In genomic region chr1:91463336-91463995, GRCm38 (mm10) we compare ENCODE assay signal across 17 mouse cellular contexts. TPM values are rescaled to one million over a fixed set of nuclear protein-coding genes. Genes with fewer than 3 reads are reported as not detected.
DNase-seq lines count a peak whose midpoint lies in the region; ATAC-seq and TF ChIP-seq lines count a peak whose summit lies in the region.
"Had no signal": no experiment of that assay in that cellular context is flagged by ENCODE, and none has a peak within 500 bp of the region (broad histone marks: within the 10 kb centered on the region; RNA-seq: fewer than 3 reads in every experiment).

No protein-coding gene starts in this region.

- WGBS in liver, postnatal 0 days (ENCODE audit: insufficient replicate concordance), result 77% methylated on average over 13 of the region's 13 CpGs
- 84% methylated on average over 13 of the region's 13 CpGs for WGBS in liver, embryonic 11.5 days
- WGBS in intestine, postnatal 0 days, result 51% methylated on average over 13 of the region's 13 CpGs
- 94% methylated on average over 13 of the region's 13 CpGs for WGBS in hindbrain, embryonic 13.5 days

- H3K9me3 ChIP-seq in liver, postnatal 0 days (ENCODE audit: low read length), result no peaks in the 10 kb centered on the region
- H3K9me3 ChIP-seq in liver, embryonic 11.5 days (ENCODE audit: control insufficient read depth, low read length), result no peaks in the 10 kb centered on the region
- no peaks in the 10 kb centered on the region for H3K9me3 ChIP-seq in intestine, postnatal 0 days (ENCODE audit: control insufficient read depth)
- no peaks in the 10 kb centered on the region for H3K9me3 ChIP-seq in hindbrain, embryonic 13.5 days
- H3K9me3 ChIP-seq: embryonic facial prominence, embryonic 10.5 days; forebrain, embryonic 15.5 days; heart, embryonic 10.5 days; limb, embryonic 10.5 days; liver, embryonic 12.5 days; midbrain, embryonic 12.5 days had no signal

- no peaks in the 10 kb centered on the region for H3K36me3 ChIP-seq in liver, postnatal 0 days (replicated peaks; ENCODE audit: insufficient read depth, low read length)
- no peaks in the 10 kb centered on the region for H3K36me3 ChIP-seq in liver, embryonic 11.5 days (ENCODE audit: control insufficient read depth, insufficient read depth, low read length)
- no peaks in the 10 kb centered on the region for H3K36me3 ChIP-seq in intestine, postnatal 0 days (ENCODE audit: control insufficient read depth, insufficient read depth)
- no peaks in the 10 kb centered on the region for H3K36me3 ChIP-seq in hindbrain, embryonic 13.5 days
- H3K36me3 ChIP-seq: embryonic facial prominence, embryonic 10.5 days; forebrain, embryonic 15.5 days; heart, embryonic 10.5 days; limb, embryonic 10.5 days; liver, embryonic 12.5 days; midbrain, embryonic 12.5 days had no signal

- peak; percentile 77 for DNase-seq in kidney, adult 11 months
- DNase-seq in kidney, postnatal 14 days, result no peak
- DNase-seq in liver, postnatal 0 days, result no peak
- no peak for DNase-seq in liver, embryonic 11.5 days (ENCODE audit: low spot score)
- no peak for DNase-seq in spleen, postnatal 10 days (ENCODE audit: low spot score in 2 of 2)
- DNase-seq: cerebellum, adult 11-12 months; cerebellum, postnatal 10 days; lung, adult 2 months had no signal

- TF ChIP-seq EP300 in liver, postnatal 0 days (IDR thresholded peaks at IDR 0.05; ENCODE audit: low read depth), result no peak

- no peak overlapping the region for H3K4me3 ChIP-seq in liver, postnatal 0 days (ENCODE audit: low read depth, low read length)
- no peak overlapping the region for H3K4me3 ChIP-seq in liver, embryonic 11.5 days (ENCODE audit: low read depth, low read length)
- H3K4me3 ChIP-seq in intestine, postnatal 0 days (ENCODE audit: low read depth, low read length), result no peak overlapping the region
- no peak overlapping the region for H3K4me3 ChIP-seq in hindbrain, embryonic 13.5 days
- H3K4me3 ChIP-seq: embryonic facial prominence, embryonic 10.5 days; forebrain, embryonic 15.5 days; heart, embryonic 10.5 days; limb, embryonic 10.5 days; liver, embryonic 12.5 days; midbrain, embryonic 12.5 days had no signal

- no peak overlapping the region for H3K9ac ChIP-seq in liver, postnatal 0 days (replicated peaks)
- H3K9ac ChIP-seq in liver, embryonic 11.5 days (ENCODE audit: low read depth, low read length), result no peak overlapping the region
- H3K9ac ChIP-seq in intestine, postnatal 0 days (ENCODE audit: low read depth, low read length), result no peak overlapping the region
- no peak overlapping the region for H3K9ac ChIP-seq in hindbrain, embryonic 13.5 days
- H3K9ac ChIP-seq: forebrain, embryonic 15.5 days; liver, embryonic 12.5 days; midbrain, embryonic 12.5 days had no signal

- peaks cover 18% of the 10 kb centered on the region for H3K4me1 ChIP-seq in liver, postnatal 0 days (ENCODE audit: insufficient read depth)
- peaks cover 24% of the 10 kb centered on the region for H3K4me1 ChIP-seq in liver, embryonic 11.5 days (replicated peaks; ENCODE audit: control insufficient read depth, insufficient read depth, low read length)
- H3K4me1 ChIP-seq in intestine, postnatal 0 days (replicated peaks; ENCODE audit: control insufficient read depth, insufficient read depth, low read length), result peaks cover 15% of the 10 kb centered on the region
- H3K4me1 ChIP-seq in hindbrain, embryonic 13.5 days (replicated peaks), result peaks cover 14% of the 10 kb centered on the region

- TF ChIP-seq CTCF in liver, postnatal 0 days (IDR thresholded peaks at IDR 0.05; ENCODE audit: low read depth), result no peak
- no peak for TF ChIP-seq CTCF in intestine, postnatal 0 days (IDR thresholded peaks at IDR 0.05; ENCODE audit: low read depth)

- H3K27me3 ChIP-seq in liver, postnatal 0 days (ENCODE audit: insufficient read depth, low read length), result no peaks in the 10 kb centered on the region
- no peaks in the 10 kb centered on the region for H3K27me3 ChIP-seq in liver, embryonic 11.5 days (replicated peaks; ENCODE audit: control insufficient read depth, insufficient read depth, low read length)
- H3K27me3 ChIP-seq in intestine, postnatal 0 days (replicated peaks; ENCODE audit: control insufficient read depth, insufficient read depth, low read length), result no peaks in the 10 kb centered on the region
- H3K27me3 ChIP-seq in hindbrain, embryonic 13.5 days, result 0 out of 2 replicates have a peak, but pooled peaks cover 4% of the 10 kb centered on the region
- H3K27me3 ChIP-seq: forebrain, embryonic 15.5 days had no signal

- H3K4me2 ChIP-seq in liver, postnatal 0 days (ENCODE audit: low read depth, low read length), result no peak overlapping the region
- H3K4me2 ChIP-seq in liver, embryonic 11.5 days, result no peak overlapping the region
- 0 out of 2 replicates have a peak overlapping the region, but pooled peaks have one; percentile 30 for H3K4me2 ChIP-seq in intestine, postnatal 0 days (replicated peaks; ENCODE audit: low read depth)
- no peak overlapping the region for H3K4me2 ChIP-seq in hindbrain, embryonic 13.5 days
- H3K4me2 ChIP-seq: forebrain, embryonic 15.5 days; liver, embryonic 12.5 days; midbrain, embryonic 12.5 days had no signal

- H3K27ac ChIP-seq in liver, postnatal 0 days (ENCODE audit: low read depth), result peak overlapping the region; percentile 64; the same call in 1 of the 2 replicates
- H3K27ac ChIP-seq in liver, embryonic 11.5 days (ENCODE audit: low read depth, low read length), result no peak overlapping the region
- peak overlapping the region; percentile 95 for H3K27ac ChIP-seq in intestine, postnatal 0 days (ENCODE audit: low read depth, low read length)
- H3K27ac ChIP-seq in hindbrain, embryonic 13.5 days, result no peak overlapping the region
- H3K27ac ChIP-seq: embryonic facial prominence, embryonic 10.5 days; forebrain, embryonic 15.5 days; heart, embryonic 10.5 days; limb, embryonic 10.5 days; liver, embryonic 12.5 days; midbrain, embryonic 12.5 days had no signal

- ATAC-seq in liver, postnatal 0 days, result no peak
- no peak for ATAC-seq in liver, embryonic 11.5 days (replicated peaks; ENCODE audit: low FRiP score)
- ATAC-seq in intestine, postnatal 0 days, result peak; percentile 63
- ATAC-seq in hindbrain, embryonic 13.5 days (ENCODE audit: low FRiP score), result no peak
- ATAC-seq: CD4-positive, CD25-positive, alpha-beta regulatory T cell, adult 4 months; forebrain, embryonic 15.5 days; liver, embryonic 12.5 days had no signal

RNA-seq across cellular contexts. Expression of gene Per2, which starts 4.3 kb away (rescaled TPM):
- polyA plus RNA-seq in liver, postnatal 0 days (2015; fragmentation: Nextera tagmentation; extraction: Ambion mirVana), result 2.4 and 2.5 TPM in 2 replicates
- 4.5 and 6.8 TPM in 2 replicates for polyA plus RNA-seq in liver, embryonic 11.5 days (2014; fragmentation: Nextera tagmentation; extraction: Ambion mirVana)
- polyA plus RNA-seq in intestine, postnatal 0 days (2015; fragmentation: Nextera tagmentation; extraction: Ambion mirVana), result 7.2 and 7.9 TPM in 2 replicates
- 4.3 and 4.6 TPM in 2 replicates for polyA plus RNA-seq in hindbrain, embryonic 13.5 days (2015; fragmentation: Nextera tagmentation; extraction: Ambion mirVana)

RNA-seq across cellular contexts. Expression of gene Traf3ip1, which starts 31.0 kb away (rescaled TPM):
- 2.2 and 2.5 TPM in 2 replicates for polyA plus RNA-seq in liver, postnatal 0 days (2015; fragmentation: Nextera tagmentation; extraction: Ambion mirVana)
- polyA plus RNA-seq in liver, embryonic 11.5 days (2014; fragmentation: Nextera tagmentation; extraction: Ambion mirVana), result 4.4 TPM in 2 replicates
- polyA plus RNA-seq in intestine, postnatal 0 days (2015; fragmentation: Nextera tagmentation; extraction: Ambion mirVana), result 3.3 and 3.7 TPM in 2 replicates
- polyA plus RNA-seq in hindbrain, embryonic 13.5 days (2015; fragmentation: Nextera tagmentation; extraction: Ambion mirVana), result 9.4 and 10.6 TPM in 2 replicates

RNA-seq across cellular contexts. Expression of gene Hes6, which starts 49.6 kb away (rescaled TPM):
- 33.1 and 35.0 TPM in 2 replicates for polyA plus RNA-seq in liver, postnatal 0 days (2015; fragmentation: Nextera tagmentation; extraction: Ambion mirVana)
- 50.8 and 51.8 TPM in 2 replicates for polyA plus RNA-seq in liver, embryonic 11.5 days (2014; fragmentation: Nextera tagmentation; extraction: Ambion mirVana)
- polyA plus RNA-seq in intestine, postnatal 0 days (2015; fragmentation: Nextera tagmentation; extraction: Ambion mirVana), result 84.1 and 84.8 TPM in 2 replicates
- polyA plus RNA-seq in hindbrain, embryonic 13.5 days (2015; fragmentation: Nextera tagmentation; extraction: Ambion mirVana), result 207 and 235 TPM in 2 replicates

Comparison
In these comparisons a context has a peak if more than half of its experiments do, and no peak if none do; other contexts are left out.
1. H3K27ac ChIP-seq: peak in liver, postnatal 0 days (single experiment) and intestine, postnatal 0 days (single experiment); none in liver, embryonic 11.5 days (single experiment) and hindbrain, embryonic 13.5 days (single experiment).